Mouse (Mus musculus) heart, embryonic 16.5 days (tissue): Measurements from ENCODE around the gene Plcb2. TPM values are rescaled to one million over a fixed set of nuclear protein-coding genes. Genes with fewer than 3 reads are reported as not detected.

Source experiments
- ATAC-seq: fragments of 200-750 bp; cut with Nextera tagmentation; replicated peaks from 2 replicates; pipeline ENCODE4 v1.8.0; 2017; ENCODE audit warnings: moderate number of reproducible peaks; ENCODE audit not compliant: insufficient read depth, low FRiP score; ENCODE audit errors: extremely low read depth
- H3K27ac ChIP-seq: fragments of 300-500 bp; sonication (generic); 2 replicates; pipeline ENCODE4 v1.5.1; 2014; ENCODE audit warnings: mild to moderate bottlenecking, low read length, control low read depth, moderate library complexity
- H3K27me3 ChIP-seq: fragments of 300-500 bp; sonication (generic); 2 replicates; pipeline ENCODE4 v1.6.1; 2014; ENCODE audit warnings: low read length, mixed read lengths; ENCODE audit not compliant: control insufficient read depth, insufficient read depth
- H3K36me3 ChIP-seq: fragments of 300-500 bp; sonication (generic); 2 replicates; pipeline ENCODE4 v1.6.1; 2014; ENCODE audit not compliant: control insufficient read depth, insufficient read depth
- H3K4me1 ChIP-seq: fragments of 300-500 bp; sonication (generic); 2 replicates; pipeline ENCODE4 v1.6.1; 2014; ENCODE audit warnings: low read length, mixed read lengths; ENCODE audit not compliant: control insufficient read depth, insufficient read depth
- H3K4me2 ChIP-seq: fragments of 300-500 bp; sonication (generic); 2 replicates; pipeline ENCODE4 v1.6.1; 2014; ENCODE audit warnings: low read depth, mild to moderate bottlenecking, control low read depth, low read length
- H3K4me3 ChIP-seq: fragments of 300-500 bp; sonication (generic); 2 replicates; pipeline ENCODE4 v1.5.1; 2014; ENCODE audit warnings: mild to moderate bottlenecking, control low read depth, low read length
- H3K9ac ChIP-seq: fragments of 300-500 bp; sonication (generic); 2 replicates; pipeline ENCODE4 v1.6.1; 2014; ENCODE audit warnings: low read length, control low read depth
- H3K9me3 ChIP-seq: fragments of 300-500 bp; sonication (generic); replicated peaks from 2 replicates; pipeline ENCODE4 v1.6.1; 2016; ENCODE audit warnings: low read length; ENCODE audit not compliant: control insufficient read depth
- WGBS: fragments of 180-500 bp; shearing (Covaris S2); extraction: QIAGEN DNeasy Blood & Tissue Kit; methylation state at CpG from one replicate; pipeline ENCODE4 v1.1.7; 2014; 5-methylcytosine and 5-hydroxymethylcytosine counted together
- polyA plus RNA-seq: library from polyadenylated mRNA; unstranded; fragments of >200 nt; fragmentation: Nextera tagmentation; extraction: Ambion mirVana; gene quantifications from 2 replicates; pipeline ENCODE4 v1.2.1, GENCODE M21; 2015

The Plcb2 gene
- polyA plus RNA-seq, 1 experiment from 2014 or later = 3.4 TPM

- H3K4me1 ChIP-seq = peaks cover 22% of the 10 kb centered on the region
- H3K9me3 ChIP-seq = no peaks in the 10 kb centered on the region
- H3K9ac ChIP-seq = no peak overlapping the region
- no peak overlapping the region for H3K27ac ChIP-seq
- ATAC-seq = no peak
- peaks cover 34% of the 10 kb centered on the region for H3K27me3 ChIP-seq
- no peaks in the 10 kb centered on the region for H3K36me3 ChIP-seq
- H3K4me3 ChIP-seq = no peak overlapping the region
- no peak overlapping the region for H3K4me2 ChIP-seq
- WGBS = 43% methylated on average over 15 of the region's 15 CpGs
These were observed 54.4 kb downstream of the Plcb2 start for GRCm38 (mm10) chr2:118673686-118674465.

GRCm38 (mm10) chr2:118671728-118672127 lies 56.5 kb downstream of the Plcb2 start:
- no peak overlapping the region for H3K27ac ChIP-seq
- no peaks in the 10 kb centered on the region for H3K9me3 ChIP-seq
- H3K4me1 ChIP-seq = peaks cover 23% of the 10 kb centered on the region
- WGBS = 74% methylated on average over 1 of the region's 1 CpGs
- no peak overlapping the region for H3K4me3 ChIP-seq
- no peak overlapping the region for H3K9ac ChIP-seq
- H3K27me3 ChIP-seq = peaks cover 25% of the 10 kb centered on the region
- H3K4me2 ChIP-seq = no peak overlapping the region
- ATAC-seq = no peak
- no peaks in the 10 kb centered on the region for H3K36me3 ChIP-seq

DNA sequence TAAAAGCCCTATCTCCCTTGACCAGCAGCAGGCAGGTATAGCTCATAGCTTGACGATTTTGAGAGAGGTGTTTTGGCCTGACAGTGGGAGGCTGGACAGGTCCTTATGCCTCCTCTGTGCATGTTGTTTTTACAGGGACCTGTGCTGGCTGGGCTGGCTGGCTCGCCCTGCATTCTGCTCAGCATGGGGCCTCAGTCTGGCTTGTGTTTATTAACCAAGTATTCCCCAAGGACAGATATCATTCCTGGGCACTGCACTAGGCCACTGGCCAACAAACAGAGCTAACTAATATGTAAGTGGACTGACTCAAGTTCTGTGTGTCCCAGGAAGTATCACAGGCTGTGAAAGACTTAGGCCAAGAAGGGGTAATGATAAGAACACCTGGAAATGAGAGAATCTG lies 58.5 kb downstream of the Plcb2 start:
- peak; percentile 67; the same call in 1 of the 2 replicates for ATAC-seq
- no peak overlapping the region for H3K4me3 ChIP-seq
- peaks cover 40% of the 10 kb centered on the region for H3K4me1 ChIP-seq
- WGBS = 31% methylated on average over 2 of the region's 2 CpGs
- peaks cover 7% of the 10 kb centered on the region for H3K27me3 ChIP-seq
- 0 out of 2 replicates have a peak overlapping the region, but pooled peaks have one; percentile 21 for H3K9ac ChIP-seq
- no peaks in the 10 kb centered on the region for H3K9me3 ChIP-seq
- peak overlapping the region; percentile 76 for H3K27ac ChIP-seq
- H3K4me2 ChIP-seq = no peak overlapping the region
- H3K36me3 ChIP-seq = no peaks in the 10 kb centered on the region

GRCm38 (mm10) chr2:118669245-118669644 lies 59.0 kb downstream of the Plcb2 start:
- Histone ChIP-seq H3K4me3 (no peak overlapping the region), H3K36me3 (no peaks in the 10 kb centered on the region), H3K4me1 (peaks cover 46% of the 10 kb centered on the region), H3K9ac (no peak overlapping the region), H3K4me2 (no peak overlapping the region), H3K27ac (peak overlapping the region; percentile 76; the same call in 1 of the 2 replicates), H3K27me3 (peaks cover 3% of the 10 kb centered on the region), H3K9me3 (no peaks in the 10 kb centered on the region)
- ATAC-seq = no peak
- WGBS = 64% methylated on average over 6 of the region's 6 CpGs

GRCm38 (mm10) chr2:118667181-118667580 lies 61.1 kb downstream of the Plcb2 start:
- no peak overlapping the region for H3K9ac ChIP-seq
- no peak overlapping the region for H3K4me2 ChIP-seq
- peak overlapping the region; percentile 74 for H3K27ac ChIP-seq
- no peaks in the 10 kb centered on the region for H3K9me3 ChIP-seq
- H3K4me3 ChIP-seq = no peak overlapping the region
- no peaks in the 10 kb centered on the region; the same call in 1 of the 2 replicates for H3K27me3 ChIP-seq
- peaks cover 58% of the 10 kb centered on the region for H3K4me1 ChIP-seq
- WGBS = 23% methylated on average over 5 of the region's 5 CpGs
- ATAC-seq = no peak
- H3K36me3 ChIP-seq = no peaks in the 10 kb centered on the region

- WGBS = 76% methylated on average over 4 of the region's 4 CpGs
- no peak for ATAC-seq
- Histone ChIP-seq H3K9me3 (no peaks in the 10 kb centered on the region), H3K4me2 (peak overlapping the region; percentile 75; the same call in 1 of the 2 replicates), H3K4me1 (peaks cover 57% of the 10 kb centered on the region), H3K4me3 (no peak overlapping the region), H3K36me3 (no peaks in the 10 kb centered on the region), H3K27me3 (no peaks in the 10 kb centered on the region; the same call in 1 of the 2 replicates), H3K27ac (no peak overlapping the region), H3K9ac (no peak overlapping the region)
These were observed 62.6 kb downstream of the Plcb2 start for GRCm38 (mm10) chr2:118665616-118666015.

DNA sequence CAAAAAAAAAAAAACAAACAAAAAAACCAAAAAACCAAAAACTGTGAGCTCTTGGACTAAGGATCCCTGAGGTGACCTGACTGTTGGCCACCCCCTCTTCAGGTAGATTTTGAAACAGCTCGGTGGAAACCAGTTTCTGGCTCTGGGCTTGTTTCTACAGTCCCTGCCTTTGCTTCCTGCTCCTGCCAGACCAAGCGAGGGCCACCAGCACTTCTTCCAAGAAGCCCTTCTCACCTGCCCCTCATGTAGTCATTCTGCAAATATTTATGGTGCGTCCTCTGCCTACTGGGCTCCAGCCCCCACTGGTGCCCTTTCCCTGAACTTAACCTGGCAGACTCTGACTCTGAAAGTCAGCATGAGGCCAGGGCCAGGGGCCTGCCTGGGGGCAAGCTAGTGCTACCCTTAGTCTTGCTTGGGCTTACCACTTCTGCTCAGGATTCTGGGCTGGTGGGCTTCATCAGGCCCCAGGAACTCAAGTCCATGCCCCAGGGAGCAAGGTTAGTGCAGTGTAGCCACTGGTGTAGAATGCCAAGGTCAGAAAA lies 63.2 kb downstream of the Plcb2 start:
- 56% methylated on average over 3 of the region's 3 CpGs for WGBS
- no peaks in the 10 kb centered on the region for H3K36me3 ChIP-seq
- H3K9ac ChIP-seq = peak overlapping the region; percentile 76
- ATAC-seq = no peak
- no peaks in the 10 kb centered on the region; the same call in 1 of the 2 replicates for H3K27me3 ChIP-seq
- peak overlapping the region; percentile 30; the same call in 1 of the 2 replicates for H3K27ac ChIP-seq
- peaks cover 59% of the 10 kb centered on the region for H3K4me1 ChIP-seq
- H3K4me3 ChIP-seq = 0 out of 2 replicates have a peak overlapping the region, but pooled peaks have one; percentile 7
- no peaks in the 10 kb centered on the region for H3K9me3 ChIP-seq
- peak overlapping the region; percentile 75; the same call in 1 of the 2 replicates for H3K4me2 ChIP-seq

DNA sequence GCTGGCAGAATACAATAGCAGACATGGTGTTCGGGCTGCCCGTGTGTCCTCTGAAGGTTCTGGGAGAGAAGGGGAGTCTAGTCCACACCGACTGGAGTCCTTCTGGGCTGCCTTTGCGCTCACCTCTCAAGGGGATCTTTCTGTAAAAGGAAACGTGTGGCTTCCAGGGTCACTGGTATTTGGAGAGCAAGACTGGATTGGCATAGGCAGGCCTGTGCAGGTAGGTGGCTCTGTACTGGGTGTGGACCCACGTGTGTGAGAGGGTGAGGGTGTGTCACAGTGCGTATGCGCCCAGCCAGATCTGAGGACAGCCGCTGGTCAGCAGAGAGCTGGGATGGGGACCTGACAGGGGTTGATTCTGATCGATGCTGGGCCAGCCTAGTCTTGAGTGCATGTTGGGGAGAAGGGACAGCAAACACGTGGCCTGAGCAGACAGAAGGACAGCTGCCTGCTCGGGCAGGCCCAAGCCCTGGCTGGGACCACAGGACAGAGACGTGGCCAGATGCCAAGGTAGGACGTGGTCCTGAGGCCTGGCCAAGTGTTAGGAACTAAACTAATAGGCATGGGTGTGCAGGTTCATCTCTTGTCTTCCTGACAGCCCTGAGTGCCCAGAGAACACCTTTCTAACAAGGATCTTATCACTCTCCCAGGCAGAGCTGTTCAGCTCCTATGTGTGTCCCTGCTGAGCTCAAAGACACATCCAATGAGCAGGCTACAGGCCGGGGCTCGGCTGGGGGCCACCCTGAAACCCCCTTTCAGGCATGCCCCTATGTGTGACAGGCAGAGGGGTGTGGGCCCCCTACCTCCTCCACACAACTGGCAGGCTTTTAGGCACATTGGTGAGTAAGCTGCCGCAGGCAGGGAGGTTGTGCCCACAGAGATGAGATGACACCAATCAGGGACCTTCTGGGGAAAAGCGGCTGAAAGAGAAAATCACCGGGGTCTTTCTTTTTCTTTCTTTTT lies 64.2 kb downstream of the Plcb2 start:
- H3K27ac ChIP-seq = peak overlapping the region; percentile 81
- 41% methylated on average over 19 of the region's 19 CpGs for whole genome bisulfite sequencing
- no peaks in the 10 kb centered on the region for H3K36me3 ChIP-seq
- no peaks in the 10 kb centered on the region for H3K9me3 ChIP-seq
- H3K4me3 ChIP-seq = peak overlapping the region; percentile 62
- peak overlapping the region; percentile 75 for H3K4me2 ChIP-seq
- peaks cover 60% of the 10 kb centered on the region for H3K4me1 ChIP-seq
- H3K9ac ChIP-seq = peak overlapping the region; percentile 76
- peak; percentile 30; the same call in 1 of the 2 replicates for ATAC-seq
- H3K27me3 ChIP-seq = no peaks in the 10 kb centered on the region; the same call in 1 of the 2 replicates
